Mouse (Mus musculus) heart, adult 2 months (tissue): ENCODE data around the gene Adam15. TPM values are rescaled to one million over a fixed set of nuclear protein-coding genes. Genes with fewer than 3 reads are reported as not detected.

ENCODE experiments used
- DNase-seq, 2 experiments: peaks; one replicate each; pipeline ENCODE4 v3.0.0; 2021
- H3K27ac ChIP-seq: fragments of 200-600 bp; 2 replicates; pipeline ENCODE4 v1.8.1; 2022
- H3K27me3 ChIP-seq: fragments of 200-500 bp; 2 replicates; pipeline ENCODE4 v1.6.1; 2012; ENCODE audit warnings: mild to moderate bottlenecking, low read length, inconsistent platforms, mixed read lengths; ENCODE audit not compliant: control insufficient read depth, insufficient read depth
- H3K36me3 ChIP-seq: fragments of 200-500 bp; 2 replicates; pipeline ENCODE4 v1.6.1; 2012; ENCODE audit warnings: low read length, inconsistent platforms; ENCODE audit not compliant: control insufficient read depth, insufficient read depth
- H3K4me1 ChIP-seq: fragments of 200-500 bp; 2 replicates; pipeline ENCODE4 v1.6.1; 2011; ENCODE audit warnings: low read length; ENCODE audit not compliant: control insufficient read depth, insufficient read depth
- H3K4me3 ChIP-seq: fragments of 200-600 bp; 2 replicates; pipeline ENCODE4 v1.8.1; 2022
- H3K79me2 ChIP-seq: fragments of 200-500 bp; replicated peaks from 2 replicates; pipeline ENCODE4 v1.6.1; 2012; ENCODE audit warnings: mild to moderate bottlenecking, inconsistent platforms, low read length, moderate library complexity, mixed read lengths; ENCODE audit not compliant: control insufficient read depth, insufficient read depth
- H3K9ac ChIP-seq: fragments of 200-500 bp; 2 replicates; pipeline ENCODE4 v1.6.1; 2012; ENCODE audit warnings: low read depth, mild to moderate bottlenecking, control low read depth, inconsistent platforms, low read length, mixed read lengths
- CTCF ChIP-seq: fragments of 200-600 bp; IDR thresholded peaks from 2 replicates; pipeline ENCODE4 v1.8.1; 2022; ENCODE audit warnings: antibody characterized with exemption, mild to moderate bottlenecking, moderate library complexity
- EP300 ChIP-seq: fragments of 200-500 bp; IDR thresholded peaks from 2 replicates; pipeline ENCODE4 v1.6.1; 2011; ENCODE audit warnings: low read depth, low read length, control low read depth; ENCODE audit not compliant: insufficient read depth
- POLR2A ChIP-seq: fragments of 200-500 bp; IDR thresholded peaks from 2 replicates; pipeline ENCODE4 v1.6.1; 2011; ENCODE audit warnings: mild to moderate bottlenecking, low read depth, low read length, control low read depth; ENCODE audit not compliant: insufficient read depth
- WGBS: fragments of 180-500 bp; shearing (Covaris S2); methylation state at CpG from one replicate; pipeline ENCODE4 v1.1.7; 2018; 5-methylcytosine and 5-hydroxymethylcytosine counted together
- intact Hi-C: fragments of 180-260 bp; cut with DNase I; formaldehyde crosslinking; loops from one replicate; pipeline ENCODE4 v1.15.1; 2025
- polyA plus RNA-seq: library from polyadenylated mRNA; depleted of rRNA; stranded (reverse); fragments of >200 nt; gene quantifications from 2 replicates; pipeline ENCODE4 v1.2.3, GENCODE M21; 2012
- total RNA-seq, 2 experiments: library from RNA; stranded (reverse); gene quantifications; 2 replicates each; pipeline ENCODE4 v1.2.3; 2021

Gene Adam15
- total and polyA plus RNA-seq, 3 experiments: 56.8 to 95.7 (median 59.2) TPM

DNA sequence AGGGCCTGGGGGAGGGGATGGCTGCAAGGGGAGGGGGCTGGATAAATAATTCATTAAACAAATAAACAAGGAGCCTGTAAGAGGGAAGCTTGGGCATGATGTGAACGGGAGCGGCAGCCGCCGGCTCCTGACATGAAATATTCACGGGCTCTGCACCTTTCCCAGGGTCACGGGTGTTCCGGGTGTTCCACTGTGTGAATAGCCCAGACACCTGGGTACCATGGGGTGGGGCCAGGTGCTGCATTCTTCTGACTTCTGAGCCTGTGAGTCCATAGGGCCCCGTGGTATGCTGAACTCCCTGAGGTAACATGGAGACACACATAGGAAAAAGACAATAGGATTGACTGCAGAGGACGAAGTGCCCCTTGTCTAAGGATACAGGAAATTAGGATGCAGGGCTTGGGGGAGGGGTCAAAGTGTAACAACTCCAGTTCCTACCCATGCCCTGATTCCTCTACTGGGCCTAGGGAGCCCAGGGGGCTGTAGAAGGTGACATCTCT lies 22.4 kb downstream of the Adam15 start:
- Histone ChIP-seq H3K27ac (no peak overlapping the region), H3K36me3 (no peaks in the 10 kb centered on the region), H3K4me3 (no peak overlapping the region), H3K4me1 (no peaks in the 10 kb centered on the region), H3K27me3 (no peaks in the 10 kb centered on the region; the same call in 1 of the 2 replicates), H3K79me2 (no peaks in the 10 kb centered on the region), H3K9ac (no peak overlapping the region)
- TF ChIP-seq CTCF (no peak), POLR2A (no peak), EP300 (no peak)
- WGBS: 66% methylated on average over 9 of the region's 9 CpGs
- intact Hi-C loops: no loop called here
- no peak for DNase-seq

DNA sequence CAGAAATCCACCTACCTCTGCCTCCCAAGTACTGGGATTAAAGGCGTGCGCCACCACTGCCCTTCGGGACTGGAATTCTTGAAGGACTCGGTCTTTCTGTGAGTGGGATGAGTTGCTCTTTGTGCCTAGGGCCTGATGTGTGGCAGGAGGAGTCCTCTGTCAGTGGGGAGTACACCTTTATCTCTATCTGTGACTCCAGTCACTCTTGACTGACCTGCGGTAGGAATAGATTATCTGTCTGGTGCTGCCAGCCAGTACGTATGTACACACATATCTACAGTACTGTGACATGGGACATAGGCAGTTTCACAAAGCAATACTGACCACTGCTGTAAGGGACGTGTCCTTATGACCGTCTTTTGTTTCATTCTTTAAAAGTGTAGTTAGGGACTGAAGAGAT lies 23.9 kb downstream of the Adam15 start:
- Histone ChIP-seq H3K79me2 (no peaks in the 10 kb centered on the region), H3K9ac (no peak overlapping the region), H3K36me3 (no peaks in the 10 kb centered on the region), H3K4me3 (no peak overlapping the region), H3K27me3 (peaks cover 11% of the 10 kb centered on the region), H3K4me1 (peaks cover 2% of the 10 kb centered on the region; the same call in 1 of the 2 replicates), H3K27ac (no peak overlapping the region)
- WGBS: 91% methylated on average over 8 of the region's 8 CpGs
- TF ChIP-seq POLR2A (no peak), EP300 (no peak), CTCF (no peak)
- DNase-seq: no peak
- intact Hi-C loops: no loop called here

DNA sequence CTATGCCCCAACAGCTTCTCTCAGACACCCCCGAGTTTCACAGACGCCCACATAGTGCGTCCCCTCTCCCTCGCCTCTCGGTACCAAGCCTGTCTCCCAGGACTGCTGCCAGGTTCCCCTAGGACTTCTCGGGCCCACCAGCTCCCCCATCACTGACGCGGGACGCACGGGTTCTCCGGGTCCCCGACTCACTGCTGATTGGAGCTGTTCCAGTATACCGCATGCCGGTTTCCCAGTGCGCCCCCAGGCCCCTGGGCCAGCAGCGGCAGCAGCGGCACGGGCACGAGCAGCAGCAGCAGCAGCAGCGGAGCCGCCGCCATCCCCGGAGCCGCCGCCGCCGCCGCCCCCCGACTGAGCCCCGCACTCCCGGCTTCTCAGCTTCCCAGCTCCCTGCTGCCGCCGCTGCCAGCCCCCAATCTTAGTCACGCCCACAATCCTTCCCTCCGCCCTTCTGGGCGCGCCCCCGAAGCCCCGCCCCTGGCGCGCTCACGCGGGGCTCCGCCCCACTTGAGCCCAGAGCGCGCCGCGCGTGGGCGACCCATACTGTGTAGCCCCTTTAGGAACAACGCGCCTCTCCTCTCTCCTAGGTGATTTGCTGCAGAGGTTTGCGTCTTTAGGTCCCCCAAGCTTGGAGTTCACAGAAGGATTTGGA lies 27.2 kb downstream of the Adam15 start, which contains the start of gene Efna3:
Gene Efna3 (minus strand): TSS at position 452 of the 652 bp plus-strand sequence.
- WGBS: 2% methylated on average over 48 of the region's 53 CpGs
- peak; percentile 73 to 84 for DNase-seq
- Histone ChIP-seq H3K27ac (no peak within 1 kb of the TSS), H3K79me2 (no peaks in the 10 kb centered on the region), H3K4me3 (peak within 1 kb of the TSS; percentile 54), H3K36me3 (no peaks in the 10 kb centered on the region), H3K27me3 (peaks cover 28% of the 10 kb centered on the region), H3K4me1 (peaks cover 5% of the 10 kb centered on the region), H3K9ac (peak within 1 kb of the TSS; percentile 43)
- intact Hi-C loops: no loop called here
- TF ChIP-seq EP300: no peak
- no peak for TF ChIP-seq POLR2A
- no peak for TF ChIP-seq CTCF

DNA sequence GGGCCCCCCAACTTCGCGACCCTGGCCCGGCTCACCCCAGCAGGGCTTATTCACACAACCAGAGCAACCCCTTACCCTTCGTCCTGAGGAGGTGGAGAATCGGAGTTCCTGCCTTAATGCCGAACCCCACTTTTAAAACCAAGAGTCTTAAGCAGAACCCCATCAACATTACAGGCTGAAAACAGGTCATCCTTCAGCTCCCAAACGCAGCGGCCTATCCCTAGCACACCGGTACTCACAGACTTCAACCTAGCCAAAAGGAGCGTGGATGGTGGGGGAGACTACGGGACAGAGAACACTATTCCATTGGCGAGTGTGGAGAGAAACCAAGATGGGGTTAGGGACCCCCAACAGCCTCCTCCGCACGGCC lies 27.7 kb downstream of the Adam15 start:
- DNase-seq: no peak
- Histone ChIP-seq H3K4me3 (peak overlapping the region; percentile 54), H3K27ac (no peak overlapping the region), H3K36me3 (no peaks in the 10 kb centered on the region), H3K4me1 (peaks cover 5% of the 10 kb centered on the region), H3K79me2 (no peaks in the 10 kb centered on the region), H3K9ac (no peak overlapping the region), H3K27me3 (peaks cover 28% of the 10 kb centered on the region)
- TF ChIP-seq CTCF: no peak
- 2% methylated on average over 14 of the region's 14 CpGs for WGBS
- intact Hi-C loops: no loop called here

DNA sequence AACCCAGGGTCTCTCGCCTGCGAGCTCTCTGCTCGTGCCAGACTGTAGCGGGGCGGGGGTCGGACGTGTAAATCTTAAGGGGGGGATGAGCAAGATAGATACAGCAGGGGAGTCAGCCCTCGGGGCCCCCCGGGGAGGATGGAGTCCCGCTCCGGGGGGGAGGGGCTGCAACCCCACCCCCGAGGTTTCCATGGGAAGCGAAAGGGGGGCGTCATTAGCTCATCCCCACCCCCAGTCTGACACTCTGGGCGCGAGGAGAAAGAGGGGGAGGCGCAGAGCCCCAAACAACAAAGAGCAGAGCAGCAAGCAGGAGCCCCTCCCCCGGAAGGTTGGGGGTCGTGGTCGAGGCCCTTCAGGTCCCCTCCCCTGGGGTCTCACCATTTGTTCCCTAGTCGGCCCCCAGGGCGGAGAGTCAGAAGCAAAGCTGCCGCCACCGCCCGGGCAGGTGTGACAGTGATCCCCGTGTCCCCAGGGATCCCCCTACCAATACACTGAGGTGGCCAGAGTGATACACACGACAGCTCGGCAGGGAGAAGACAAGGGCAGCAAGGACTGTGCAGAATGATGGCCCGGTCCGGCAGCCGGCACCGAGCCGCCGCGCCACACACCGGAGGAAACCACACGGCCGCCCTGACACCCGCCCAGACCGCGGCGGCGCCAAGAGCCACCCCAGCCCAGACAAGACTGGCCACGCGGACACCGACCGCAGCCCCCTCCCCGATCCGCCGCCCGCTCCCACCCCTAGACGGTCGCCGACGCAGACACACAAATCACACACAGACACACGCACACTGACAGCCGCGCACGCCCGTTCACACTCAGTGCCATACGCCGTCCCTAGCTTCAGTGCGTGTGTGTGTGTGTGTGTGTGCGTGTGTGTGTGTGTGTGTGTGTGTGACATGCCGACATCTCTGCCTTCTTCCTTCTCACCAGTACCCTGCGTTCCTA lies 28.3 kb downstream of the Adam15 start:
- H3K9ac ChIP-seq: peak overlapping the region; percentile 43
- peaks cover 28% of the 10 kb centered on the region for H3K27me3 ChIP-seq
- no peak overlapping the region for H3K27ac ChIP-seq
- H3K4me3 ChIP-seq: peak overlapping the region; percentile 54
- intact Hi-C loops: no loop called here
- H3K36me3 ChIP-seq: no peaks in the 10 kb centered on the region
- TF ChIP-seq POLR2A: no peak
- TF ChIP-seq CTCF: no peak
- TF ChIP-seq EP300: no peak
- peak in 1 of 2 experiments; percentile 45 for DNase-seq
- peaks cover 6% of the 10 kb centered on the region for H3K4me1 ChIP-seq
- WGBS: 1% methylated on average over 63 of the region's 66 CpGs
- no peaks in the 10 kb centered on the region for H3K79me2 ChIP-seq
